Mouse (Mus musculus) ES-Bruce4 (cell line): ENCODE measurements at regions not wholly inside any gene's neighbourhood (a gene's known extent, or its start where the extent isn't known, plus 50 kb on each side); places are given as distances from the start of the nearest gene placed in this dataset.

Experiments
- H3K27ac ChIP-seq: 2 replicates; pipeline ENCODE4 v1.5.1; 2012; ENCODE audit warnings: low read length, inconsistent platforms; ENCODE audit not compliant: insufficient read depth
- H3K27me3 ChIP-seq: 2 replicates; pipeline ENCODE4 v1.6.1; 2012; ENCODE audit warnings: mild to moderate bottlenecking, low read length, inconsistent platforms; ENCODE audit not compliant: control insufficient read depth, poor library complexity, insufficient read depth, severe bottlenecking
- H3K36me3 ChIP-seq: 2 replicates; pipeline ENCODE4 v1.6.1; 2012; ENCODE audit warnings: inconsistent platforms, mild to moderate bottlenecking, low read length, moderate library complexity; ENCODE audit not compliant: control insufficient read depth, poor library complexity, insufficient read depth, severe bottlenecking
- H3K4me1 ChIP-seq: one replicate; pipeline ENCODE4 v1.8.1; 2011; ENCODE audit warnings: low read length; ENCODE audit not compliant: control insufficient read depth, insufficient read depth
- H3K4me3 ChIP-seq: 2 replicates; pipeline ENCODE4 v1.5.1; 2011; ENCODE audit warnings: low read depth, mild to moderate bottlenecking, low read length
- H3K9ac ChIP-seq: 2 replicates; pipeline ENCODE4 v1.6.1; 2012; ENCODE audit warnings: low read depth, mild to moderate bottlenecking, inconsistent platforms; ENCODE audit not compliant: poor library complexity, severe bottlenecking
- H3K9me3 ChIP-seq: replicated peaks from 2 replicates; pipeline ENCODE4 v1.6.1; 2012; ENCODE audit warnings: mild to moderate bottlenecking, low read length, inconsistent platforms; ENCODE audit not compliant: control insufficient read depth, poor library complexity, insufficient read depth, severe bottlenecking
- CTCF ChIP-seq: IDR thresholded peaks from one replicate; pipeline ENCODE4 v1.8.1; 2011; ENCODE audit warnings: low read depth, low read length
- EP300 ChIP-seq: IDR thresholded peaks from 2 replicates; pipeline ENCODE4 v1.6.1; 2011; ENCODE audit warnings: low read depth, low read length; ENCODE audit not compliant: insufficient read depth
- POLR2A ChIP-seq: IDR thresholded peaks from one replicate; pipeline ENCODE4 v1.8.1; 2011; ENCODE audit warnings: low read length; ENCODE audit not compliant: insufficient read depth

GRCm38 (mm10) chr5:35168369-35168768 lies 62.8 kb upstream of the Lrpap1 start:
- TF ChIP-seq POLR2A (no peak), EP300 (no peak), CTCF (no peak)
- H3K9ac ChIP-seq = no peak overlapping the region
- H3K27ac ChIP-seq = no peak overlapping the region
- no peaks in the 10 kb centered on the region for H3K36me3 ChIP-seq
- H3K27me3 ChIP-seq = no peaks in the 10 kb centered on the region
- no peak overlapping the region for H3K4me3 ChIP-seq
- H3K4me1 ChIP-seq = no peaks in the 10 kb centered on the region
- no peaks in the 10 kb centered on the region for H3K9me3 ChIP-seq

GRCm38 (mm10) chr5:35165993-35166392 lies 60.4 kb upstream of the Lrpap1 start:
- no peaks in the 10 kb centered on the region for H3K27me3 ChIP-seq
- H3K36me3 ChIP-seq = no peaks in the 10 kb centered on the region
- no peaks in the 10 kb centered on the region for H3K4me1 ChIP-seq
- no peak overlapping the region for H3K4me3 ChIP-seq
- no peaks in the 10 kb centered on the region for H3K9me3 ChIP-seq
- H3K27ac ChIP-seq = no peak overlapping the region
- no peak overlapping the region for H3K9ac ChIP-seq
- no peak for TF ChIP-seq CTCF
- TF ChIP-seq EP300 = no peak
- no peak for TF ChIP-seq POLR2A

GRCm38 (mm10) chr5:35165459-35165858 lies 59.9 kb upstream of the Lrpap1 start:
- Histone ChIP-seq H3K36me3 (no peaks in the 10 kb centered on the region), H3K4me1 (no peaks in the 10 kb centered on the region), H3K4me3 (no peak overlapping the region), H3K27me3 (no peaks in the 10 kb centered on the region), H3K9me3 (no peaks in the 10 kb centered on the region), H3K9ac (no peak overlapping the region), H3K27ac (no peak overlapping the region)
- no peak for TF ChIP-seq CTCF
- no peak for TF ChIP-seq POLR2A
- TF ChIP-seq EP300 = no peak

GRCm38 (mm10) chr5:35162607-35163006 lies 57.0 kb upstream of the Lrpap1 start:
- Histone ChIP-seq H3K9me3 (no peaks in the 10 kb centered on the region), H3K4me3 (no peak overlapping the region), H3K9ac (no peak overlapping the region), H3K27ac (no peak overlapping the region), H3K4me1 (peaks cover 1% of the 10 kb centered on the region), H3K27me3 (no peaks in the 10 kb centered on the region), H3K36me3 (no peaks in the 10 kb centered on the region)
- TF ChIP-seq POLR2A (no peak), EP300 (no peak), CTCF (no peak)

- Histone ChIP-seq H3K4me1 (peaks cover 1% of the 10 kb centered on the region), H3K36me3 (no peaks in the 10 kb centered on the region), H3K9me3 (no peaks in the 10 kb centered on the region), H3K9ac (no peak overlapping the region), H3K27ac (no peak overlapping the region), H3K27me3 (no peaks in the 10 kb centered on the region), H3K4me3 (no peak overlapping the region)
- TF ChIP-seq POLR2A (no peak), CTCF (no peak), EP300 (no peak)
Measured at GRCm38 (mm10) chr5:35162120-35162519, 56.6 kb upstream of the Lrpap1 start.

- Histone ChIP-seq H3K27me3 (no peaks in the 10 kb centered on the region), H3K9ac (no peak overlapping the region), H3K4me1 (peaks cover 1% of the 10 kb centered on the region), H3K9me3 (no peaks in the 10 kb centered on the region), H3K36me3 (no peaks in the 10 kb centered on the region), H3K4me3 (no peak overlapping the region), H3K27ac (no peak overlapping the region)
- TF ChIP-seq EP300 (no peak), CTCF (no peak), POLR2A (no peak)
Measured at GRCm38 (mm10) chr5:35160929-35161815, 55.6 kb upstream of the Lrpap1 start.
